Mouse (Mus musculus) CD4-positive naive resting alpha-beta T cell, adult 76 days (primary cell): ENCODE results near the gene Gm14393. TPM values are rescaled to one million over a fixed set of nuclear protein-coding genes. Genes with fewer than 3 reads are reported as not detected.

ENCODE experiments used
- total RNA-seq: library from RNA; stranded (reverse); gene quantifications from one replicate; pipeline ENCODE4 v1.2.4, GENCODE M21; 2023

Gm14393 gene
- total RNA-seq: not detected

DNA sequence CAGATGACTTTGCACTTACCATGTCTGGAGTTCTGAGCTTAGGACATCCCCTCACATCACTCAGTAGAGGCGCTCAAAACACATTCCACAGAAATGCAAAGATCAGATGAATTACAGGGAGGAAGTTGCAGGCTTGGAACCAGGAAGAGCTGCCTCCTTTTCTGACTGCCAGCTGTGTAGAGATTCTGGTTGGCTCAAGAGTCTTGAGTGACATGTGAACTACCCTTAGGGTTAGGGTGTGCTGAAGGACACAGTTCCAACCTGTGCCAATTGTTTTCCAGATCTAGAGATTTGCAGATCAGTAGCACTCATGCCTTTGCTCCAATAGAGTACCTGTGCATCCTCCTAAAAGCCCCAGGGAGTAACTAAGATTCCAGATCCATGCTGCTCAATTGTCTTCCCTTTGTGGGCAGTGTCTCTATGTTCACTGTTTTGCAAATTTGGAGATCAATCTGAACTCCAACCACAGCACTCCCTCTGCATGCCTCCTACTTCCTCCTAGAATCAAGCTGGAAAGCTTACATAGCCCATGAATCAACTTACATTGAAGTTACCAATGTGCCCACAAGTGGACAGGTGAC is at the start of gene Gm14393:
Gene Gm14393 (minus strand): TSS at position 101 of the 581 bp plus-strand sequence.

Other genes with a start within 250 kb of the Gm14393 start
- not detected for gene Gm14444, start 57.5 kb downstream of the Gm14393 start, total RNA-seq
- gene Gm14399, start 74.2 kb upstream of the Gm14393 start, total RNA-seq: 2.9 TPM
- not detected for gene Gm14443, start 108.1 kb upstream of the Gm14393 start, total RNA-seq
- gene Gm14391, start 139.1 kb upstream of the Gm14393 start, total RNA-seq: 12.4 TPM
- gene Gm14440, start 207.3 kb upstream of the Gm14393 start, total RNA-seq: 3.7 TPM